Mouse (Mus musculus) thymus, adult 2 months (tissue): ENCODE measurements around the gene Pyy.

ENCODE experiments used
- CTCF ChIP-seq: fragments of 200-500 bp; IDR thresholded peaks from 2 replicates; pipeline ENCODE4 v1.5.1; 2012; ENCODE audit warnings: mild to moderate bottlenecking, control low read depth, low read length, moderate library complexity, borderline replicate concordance; ENCODE audit not compliant: control insufficient read depth, poor library complexity, insufficient read depth; ENCODE audit errors: extremely low read depth
- POLR2A ChIP-seq: fragments of 200-500 bp; IDR thresholded peaks from 2 replicates; pipeline ENCODE4 v1.6.1; 2012; ENCODE audit warnings: mild to moderate bottlenecking, low read length, control low read depth, moderate library complexity; ENCODE audit not compliant: control insufficient read depth, poor library complexity, insufficient read depth; ENCODE audit errors: extremely low read depth

DNA sequence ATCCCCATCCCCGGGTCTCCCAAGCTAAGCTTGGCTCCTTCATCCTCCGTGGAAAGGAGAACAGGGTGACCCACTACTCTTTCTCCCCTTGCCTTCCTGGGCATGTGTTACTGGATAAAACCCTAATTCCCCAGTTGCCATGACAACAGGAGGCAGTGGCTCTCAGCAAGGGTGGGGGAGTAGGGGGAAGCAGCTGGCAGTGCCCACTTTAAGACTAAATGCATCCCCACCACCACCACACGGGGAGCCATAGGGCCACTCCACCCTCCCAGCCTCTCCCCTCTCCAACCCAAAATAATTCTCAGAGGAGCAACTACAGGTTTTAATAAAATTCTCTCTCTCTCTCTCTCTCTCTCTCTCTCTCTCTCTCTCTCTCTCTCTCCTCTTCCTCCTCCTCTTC is 21.3 kb downstream of the Pyy start:
- no peak for TF ChIP-seq POLR2A
- TF ChIP-seq CTCF: no peak
